Mouse (Mus musculus): ENCODE results near the gene Mutyh. TPM values are rescaled to one million over a fixed set of nuclear protein-coding genes. Genes with fewer than 3 reads are reported as not detected.

Gene Mutyh
- total and polyA plus RNA-seq, 2 experiments from 2014 or later: 4.7 to 13.6 TPM

GRCm38 (mm10) chr4:116780541-116780940, 27.0 kb upstream of the Mutyh start:
- Histone ChIP-seq H3K4me2 (ENCODE audit: low read depth) (no peak overlapping the region), H3K4me1 (ENCODE audit: insufficient read depth) (no peaks in the 10 kb centered on the region), H3K27me3 (ENCODE audit: insufficient read depth, low read length) (no peaks in the 10 kb centered on the region), H3K27ac (ENCODE audit: low read depth, low read length) (no peak overlapping the region), H3K9me3 (ENCODE audit: low read length) (no peaks in the 10 kb centered on the region), H3K4me3 (ENCODE audit: low read depth, low read length) (no peak overlapping the region), H3K36me3 (ENCODE audit: insufficient read depth) (no peaks in the 10 kb centered on the region), H3K9ac (no peak overlapping the region)
- no peak for DNase-seq
- 79% methylated on average over 2 of the region's 2 CpGs for WGBS
- no peak for TF ChIP-seq CTCF (IDR thresholded peaks at IDR 0.05; ENCODE audit: low read depth)
- no peak for ATAC-seq

GRCm38 (mm10) chr4:116781366-116781765, 26.2 kb upstream of the Mutyh start:
- H3K4me1 ChIP-seq (ENCODE audit: insufficient read depth): no peaks in the 10 kb centered on the region
- ATAC-seq: no peak

GRCm38 (mm10) chr4:116782171-116782570, 25.4 kb upstream of the Mutyh start:
- no peaks in the 10 kb centered on the region for H3K9me3 ChIP-seq (ENCODE audit: low read length)
- no peak overlapping the region for H3K4me2 ChIP-seq (ENCODE audit: low read depth)
- no peak; the same call in 1 of the 2 replicates for ATAC-seq
- no peaks in the 10 kb centered on the region for H3K27me3 ChIP-seq (ENCODE audit: insufficient read depth, low read length)
- WGBS: 9% methylated on average over 8 of the region's 8 CpGs
- H3K4me3 ChIP-seq (ENCODE audit: low read depth, low read length): no peak overlapping the region
- no peak for TF ChIP-seq CTCF (IDR thresholded peaks at IDR 0.05; ENCODE audit: low read depth)
- H3K27ac ChIP-seq (ENCODE audit: low read depth, low read length): no peak overlapping the region
- DNase-seq: no peak
- H3K4me1 ChIP-seq (ENCODE audit: insufficient read depth): no peaks in the 10 kb centered on the region
- H3K36me3 ChIP-seq (ENCODE audit: insufficient read depth): no peaks in the 10 kb centered on the region
- H3K9ac ChIP-seq: no peak overlapping the region

More at GRCm38 (mm10) chr4:116781366-116781765, 26.2 kb upstream of the Mutyh start:
- no peak overlapping the region for H3K4me3 ChIP-seq (ENCODE audit: low read depth, low read length)
- H3K27ac ChIP-seq (ENCODE audit: low read depth, low read length): no peak overlapping the region
- 50% methylated on average over 2 of the region's 2 CpGs for whole genome bisulfite sequencing
- H3K9ac ChIP-seq: no peak overlapping the region
- H3K9me3 ChIP-seq (ENCODE audit: low read length): no peaks in the 10 kb centered on the region
- H3K27me3 ChIP-seq (ENCODE audit: insufficient read depth, low read length): no peaks in the 10 kb centered on the region
- H3K4me2 ChIP-seq (ENCODE audit: low read depth): no peak overlapping the region
- DNase-seq: no peak
- TF ChIP-seq CTCF (IDR thresholded peaks at IDR 0.05; ENCODE audit: low read depth): no peak
- H3K36me3 ChIP-seq (ENCODE audit: insufficient read depth): no peaks in the 10 kb centered on the region

- H3K9ac ChIP-seq: no peak overlapping the region
- H3K27ac ChIP-seq (ENCODE audit: low read depth, low read length): no peak overlapping the region
- no peak for TF ChIP-seq CTCF (IDR thresholded peaks at IDR 0.05; ENCODE audit: low read depth)
- ATAC-seq (no peak), DNase-seq (no peak)
- H3K36me3 ChIP-seq (ENCODE audit: insufficient read depth): no peaks in the 10 kb centered on the region
- no peak overlapping the region for H3K4me3 ChIP-seq (ENCODE audit: low read depth, low read length)
- H3K27me3 ChIP-seq (ENCODE audit: insufficient read depth, low read length): no peaks in the 10 kb centered on the region
- no peak overlapping the region for H3K4me2 ChIP-seq (ENCODE audit: low read depth)
- H3K9me3 ChIP-seq (ENCODE audit: low read length): no peaks in the 10 kb centered on the region
- WGBS: 98% methylated on average over 1 of the region's 1 CpGs
- no peaks in the 10 kb centered on the region for H3K4me1 ChIP-seq (ENCODE audit: insufficient read depth)
Observed at GRCm38 (mm10) chr4:116786587-116786986, 20.9 kb upstream of the Mutyh start.

DNA sequence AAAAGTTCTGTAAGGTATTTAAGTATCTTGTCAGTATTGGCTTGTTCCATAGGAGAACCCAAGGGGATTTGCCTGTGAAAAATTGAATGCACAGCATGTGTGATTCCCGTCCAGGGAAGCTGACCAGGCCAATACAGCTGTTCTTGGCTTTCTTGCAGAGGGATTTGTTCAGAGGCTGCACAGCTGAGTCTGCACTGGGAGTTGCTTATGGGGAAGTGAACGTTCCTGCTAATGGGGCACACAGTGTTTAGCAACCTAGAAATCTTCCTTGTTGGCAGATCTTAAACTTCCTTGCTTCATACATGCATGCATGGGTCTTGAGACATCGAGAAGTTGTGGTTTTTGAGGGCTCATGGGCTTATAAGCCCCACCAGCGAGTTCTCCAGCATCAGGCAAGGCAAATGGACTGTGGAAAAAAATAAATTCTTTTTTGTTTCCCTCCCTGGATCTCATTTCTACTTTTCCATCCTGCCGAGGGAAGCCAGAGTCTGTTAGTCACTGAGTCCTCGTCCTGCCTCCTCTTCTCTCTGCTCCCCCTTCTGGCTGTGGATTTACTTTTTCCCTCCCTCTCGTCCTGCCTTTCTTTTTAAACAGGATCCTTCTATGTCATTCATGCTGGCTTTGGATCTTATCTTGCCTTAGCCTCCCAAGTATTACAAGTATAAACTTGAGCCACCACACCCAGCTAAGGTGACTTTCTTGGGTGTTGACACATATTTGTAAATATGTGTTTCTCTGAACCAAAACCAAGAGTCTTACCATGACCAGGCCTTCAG, 19.4 kb upstream of the Mutyh start:
- Histone ChIP-seq H3K27ac (ENCODE audit: low read depth, low read length) (no peak overlapping the region), H3K4me1 (ENCODE audit: insufficient read depth) (no peaks in the 10 kb centered on the region), H3K9me3 (ENCODE audit: low read length) (no peaks in the 10 kb centered on the region), H3K27me3 (ENCODE audit: insufficient read depth, low read length) (no peaks in the 10 kb centered on the region), H3K36me3 (ENCODE audit: insufficient read depth) (no peaks in the 10 kb centered on the region), H3K4me3 (ENCODE audit: low read depth, low read length) (no peak overlapping the region), H3K4me2 (ENCODE audit: low read depth) (no peak overlapping the region), H3K9ac (no peak overlapping the region)
- DNase-seq (no peak), ATAC-seq (no peak)
- 42% methylated on average over 7 of the region's 7 CpGs for WGBS
- TF ChIP-seq CTCF (IDR thresholded peaks at IDR 0.05; ENCODE audit: low read depth): 0 out of 2 replicates have a peak, but pooled peaks have one; percentile 12

- H3K9ac ChIP-seq: no peak overlapping the region
- H3K36me3 ChIP-seq (ENCODE audit: insufficient read depth): no peaks in the 10 kb centered on the region
- 9% methylated on average over 3 of the region's 3 CpGs for WGBS
- ATAC-seq (peak; percentile 55), DNase-seq (peak; percentile 90)
- no peaks in the 10 kb centered on the region for H3K4me1 ChIP-seq (ENCODE audit: insufficient read depth)
- H3K9me3 ChIP-seq (ENCODE audit: low read length): no peaks in the 10 kb centered on the region
- H3K4me2 ChIP-seq (ENCODE audit: low read depth): no peak overlapping the region
- H3K27ac ChIP-seq (ENCODE audit: low read depth, low read length): no peak overlapping the region
- H3K4me3 ChIP-seq (ENCODE audit: low read depth, low read length): no peak overlapping the region
- H3K27me3 ChIP-seq (ENCODE audit: insufficient read depth, low read length): no peaks in the 10 kb centered on the region
- peak; percentile 89 for TF ChIP-seq CTCF (IDR thresholded peaks at IDR 0.05; ENCODE audit: low read depth)
Observed at GRCm38 (mm10) chr4:116788956-116789355, 18.6 kb upstream of the Mutyh start.

GRCm38 (mm10) chr4:116792453-116792852, 15.1 kb upstream of the Mutyh start:
- H3K9ac ChIP-seq: no peak overlapping the region

More at GRCm38 (mm10) chr4:116792453-116792852, 15.1 kb upstream of the Mutyh start:
- 83% methylated on average over 8 of the region's 8 CpGs for WGBS
- H3K27me3 ChIP-seq (ENCODE audit: insufficient read depth, low read length): no peaks in the 10 kb centered on the region
- no peaks in the 10 kb centered on the region for H3K36me3 ChIP-seq (ENCODE audit: insufficient read depth)
- no peak overlapping the region for H3K4me3 ChIP-seq (ENCODE audit: low read depth, low read length)
- TF ChIP-seq CTCF (IDR thresholded peaks at IDR 0.05; ENCODE audit: low read depth): no peak
- H3K4me1 ChIP-seq (ENCODE audit: insufficient read depth): no peaks in the 10 kb centered on the region
- ATAC-seq: no peak
- no peaks in the 10 kb centered on the region for H3K9me3 ChIP-seq (ENCODE audit: low read length)
- DNase-seq: no peak
- H3K4me2 ChIP-seq (ENCODE audit: low read depth): no peak overlapping the region
- H3K27ac ChIP-seq (ENCODE audit: low read depth, low read length): no peak overlapping the region

Data from forebrain, postnatal 0 days (tissue).